Mouse (Mus musculus): ENCODE data around the gene Lpin3.
A peak's percentile ranks its signal among the peaks of the same experiment; 100 is the strongest.

Gene Lpin3

GRCm38 (mm10) chr2:160891697-160892096, 11.2 kb downstream of the Lpin3 start:
- H3K9me3 ChIP-seq (ENCODE audit: low read length), result peaks cover 7% of the 10 kb centered on the region; the same call in 1 of the 2 replicates
- H3K4me3 ChIP-seq (replicated peaks; ENCODE audit: low read length), result no peak overlapping the region
- peaks cover 10% of the 10 kb centered on the region for H3K4me1 ChIP-seq (replicated peaks; ENCODE audit: low read depth, low read length)
- H3K27me3 ChIP-seq (ENCODE audit: insufficient read depth, low read length), result peaks cover 2% of the 10 kb centered on the region; the same call in 1 of the 2 replicates
- TF ChIP-seq POU5F1 (IDR thresholded peaks at IDR 0.05; ENCODE audit: borderline replicate concordance, low read length) (no peak), CTCF (conservative IDR thresholded peaks at IDR 0.05; ENCODE audit: low read length) (no peak), NANOG (IDR thresholded peaks at IDR 0.05; ENCODE audit: borderline replicate concordance, low read length) (no peak)
- H3K36me3 ChIP-seq (ENCODE audit: insufficient read depth, low read length), result peaks cover 18% of the 10 kb centered on the region

GRCm38 (mm10) chr2:160901656-160902412, 21.4 kb downstream of the Lpin3 start:
- H3K4me3 ChIP-seq (replicated peaks; ENCODE audit: low read length), result no peak overlapping the region
- H3K4me1 ChIP-seq (replicated peaks; ENCODE audit: low read depth, low read length), result no peaks in the 10 kb centered on the region
- peaks cover 31% of the 10 kb centered on the region for H3K36me3 ChIP-seq (ENCODE audit: insufficient read depth, low read length)
- peaks cover 10% of the 10 kb centered on the region for H3K27me3 ChIP-seq (ENCODE audit: insufficient read depth, low read length)
- TF ChIP-seq CTCF (conservative IDR thresholded peaks at IDR 0.05; ENCODE audit: low read length) (no peak), NANOG (IDR thresholded peaks at IDR 0.05; ENCODE audit: borderline replicate concordance, low read length) (no peak), POU5F1 (IDR thresholded peaks at IDR 0.05; ENCODE audit: borderline replicate concordance, low read length) (no peak)
- no peaks in the 10 kb centered on the region for H3K9me3 ChIP-seq (ENCODE audit: low read length)

GRCm38 (mm10) chr2:160905301-160905700, 24.8 kb downstream of the Lpin3 start:
- peaks cover 44% of the 10 kb centered on the region for H3K27me3 ChIP-seq (ENCODE audit: insufficient read depth, low read length)
- no peak overlapping the region for H3K4me3 ChIP-seq (replicated peaks; ENCODE audit: low read length)
- peaks cover 12% of the 10 kb centered on the region; the same call in 1 of the 2 replicates for H3K36me3 ChIP-seq (ENCODE audit: insufficient read depth, low read length)
- H3K4me1 ChIP-seq (replicated peaks; ENCODE audit: low read depth, low read length), result peaks cover 11% of the 10 kb centered on the region
- TF ChIP-seq NANOG (IDR thresholded peaks at IDR 0.05; ENCODE audit: borderline replicate concordance, low read length) (no peak), POU5F1 (IDR thresholded peaks at IDR 0.05; ENCODE audit: borderline replicate concordance, low read length) (no peak), CTCF (conservative IDR thresholded peaks at IDR 0.05; ENCODE audit: low read length) (no peak)
- no peaks in the 10 kb centered on the region for H3K9me3 ChIP-seq (ENCODE audit: low read length)

- peaks cover 12% of the 10 kb centered on the region; the same call in 1 of the 2 replicates for H3K36me3 ChIP-seq (ENCODE audit: insufficient read depth, low read length)
- no peaks in the 10 kb centered on the region for H3K9me3 ChIP-seq (ENCODE audit: low read length)
- no peak for TF ChIP-seq NANOG (IDR thresholded peaks at IDR 0.05; ENCODE audit: borderline replicate concordance, low read length)
- TF ChIP-seq POU5F1 (IDR thresholded peaks at IDR 0.05; ENCODE audit: borderline replicate concordance, low read length), result no peak
- no peak for TF ChIP-seq CTCF (conservative IDR thresholded peaks at IDR 0.05; ENCODE audit: low read length)
- H3K4me1 ChIP-seq (replicated peaks; ENCODE audit: low read depth, low read length), result peaks cover 11% of the 10 kb centered on the region
- H3K4me3 ChIP-seq (replicated peaks; ENCODE audit: low read length), result no peak overlapping the region
- H3K27me3 ChIP-seq (ENCODE audit: insufficient read depth, low read length), result peaks cover 52% of the 10 kb centered on the region
These were observed 25.6 kb downstream of the Lpin3 start for GRCm38 (mm10) chr2:160906101-160906500.

DNA sequence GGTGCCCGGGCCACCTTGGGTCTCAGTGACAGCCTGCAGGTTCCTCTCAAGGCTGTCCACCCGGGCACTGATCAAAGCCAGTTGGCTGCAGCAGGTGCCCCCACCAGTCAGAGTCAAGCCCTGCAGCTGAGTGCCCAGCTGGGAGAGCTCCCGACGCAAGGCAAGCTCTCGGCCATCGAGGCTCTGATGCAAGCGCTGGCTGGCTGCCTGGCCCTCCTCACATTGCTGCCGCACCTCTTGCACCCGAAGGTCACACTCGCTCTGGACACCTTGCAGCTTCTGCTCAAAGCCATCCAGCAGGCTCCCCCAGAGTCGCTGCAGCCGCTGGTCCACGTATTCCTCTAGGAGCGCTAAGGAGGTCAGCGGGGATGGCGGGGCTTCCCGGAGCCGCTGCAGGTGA, 28.1 kb downstream of the Lpin3 start:
- no peak for TF ChIP-seq CTCF (conservative IDR thresholded peaks at IDR 0.05; ENCODE audit: low read length)
- TF ChIP-seq NANOG (IDR thresholded peaks at IDR 0.05; ENCODE audit: borderline replicate concordance, low read length), result no peak
- no peak for TF ChIP-seq POU5F1 (IDR thresholded peaks at IDR 0.05; ENCODE audit: borderline replicate concordance, low read length)
- no peaks in the 10 kb centered on the region for H3K9me3 ChIP-seq (ENCODE audit: low read length)
- H3K36me3 ChIP-seq (ENCODE audit: insufficient read depth, low read length), result peaks cover 7% of the 10 kb centered on the region; the same call in 1 of the 2 replicates
- H3K27me3 ChIP-seq (ENCODE audit: insufficient read depth, low read length), result peaks cover 74% of the 10 kb centered on the region
- peaks cover 20% of the 10 kb centered on the region for H3K4me1 ChIP-seq (replicated peaks; ENCODE audit: low read depth, low read length)
- peak overlapping the region; percentile 32 for H3K4me3 ChIP-seq (replicated peaks; ENCODE audit: low read length)

- TF ChIP-seq POU5F1 (IDR thresholded peaks at IDR 0.05; ENCODE audit: borderline replicate concordance, low read length) (no peak), NANOG (IDR thresholded peaks at IDR 0.05; ENCODE audit: borderline replicate concordance, low read length) (no peak), CTCF (conservative IDR thresholded peaks at IDR 0.05; ENCODE audit: low read length) (no peak)
- H3K36me3 ChIP-seq (ENCODE audit: insufficient read depth, low read length), result no peaks in the 10 kb centered on the region
- peaks cover 26% of the 10 kb centered on the region for H3K4me1 ChIP-seq (replicated peaks; ENCODE audit: low read depth, low read length)
These were observed 30.2 kb downstream of the Lpin3 start for GRCm38 (mm10) chr2:160910633-160911032.

DNA sequence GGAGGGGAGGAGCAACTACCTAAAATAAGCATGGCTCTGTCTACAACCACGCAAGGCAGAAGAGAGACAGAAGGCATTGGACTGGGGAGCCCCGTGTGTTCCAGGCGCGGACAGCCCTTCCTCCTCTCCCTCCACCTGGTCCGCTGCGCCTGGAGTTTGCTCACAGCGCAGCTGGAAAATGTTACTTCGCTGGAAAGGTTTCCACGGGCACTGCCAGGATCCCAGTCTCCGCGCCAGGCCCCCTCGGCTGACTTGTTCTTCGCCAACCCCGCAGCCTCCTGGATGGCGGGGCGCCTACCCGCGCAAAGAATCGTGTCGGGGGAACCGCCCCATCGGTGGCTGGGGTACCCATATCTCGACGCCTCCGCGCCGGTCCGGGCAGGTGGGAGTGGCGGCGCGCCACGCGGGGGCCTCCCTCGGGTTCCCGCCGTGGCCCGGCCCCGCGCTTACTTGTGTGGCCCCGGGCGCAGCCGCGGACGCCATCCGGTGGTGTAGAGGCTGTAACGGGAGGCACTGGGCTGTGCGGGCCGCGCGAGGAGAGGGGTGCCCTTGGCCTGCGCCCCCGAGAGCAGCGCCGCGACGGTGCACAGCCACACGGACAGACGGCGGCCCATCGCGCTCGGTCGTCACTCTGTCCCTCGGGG, 31.2 kb downstream of the Lpin3 start:
- Histone ChIP-seq H3K27me3 (ENCODE audit: insufficient read depth, low read length) (peaks cover 100% of the 10 kb centered on the region), H3K4me3 (replicated peaks; ENCODE audit: low read length) (peak overlapping the region; percentile 78), H3K9me3 (ENCODE audit: low read length) (no peaks in the 10 kb centered on the region), H3K4me1 (replicated peaks; ENCODE audit: low read depth, low read length) (peaks cover 27% of the 10 kb centered on the region), H3K36me3 (ENCODE audit: insufficient read depth, low read length) (no peaks in the 10 kb centered on the region)
- no peak for TF ChIP-seq CTCF (conservative IDR thresholded peaks at IDR 0.05; ENCODE audit: low read length)
- TF ChIP-seq POU5F1 (IDR thresholded peaks at IDR 0.05; ENCODE audit: borderline replicate concordance, low read length), result no peak
- no peak for TF ChIP-seq NANOG (IDR thresholded peaks at IDR 0.05; ENCODE audit: borderline replicate concordance, low read length)

More at GRCm38 (mm10) chr2:160910633-160911032, 30.2 kb downstream of the Lpin3 start:
- H3K27me3 ChIP-seq (ENCODE audit: insufficient read depth, low read length), result peaks cover 94% of the 10 kb centered on the region
- H3K4me3 ChIP-seq (replicated peaks; ENCODE audit: low read length), result no peak overlapping the region
- H3K9me3 ChIP-seq (ENCODE audit: low read length), result no peaks in the 10 kb centered on the region

GRCm38 (mm10) chr2:160912231-160912671, 31.8 kb downstream of the Lpin3 start, which contains the start of gene Emilin3:
Emilin3 (minus strand) TSS chr2:160912328.
- Histone ChIP-seq H3K36me3 (ENCODE audit: insufficient read depth, low read length) (no peaks in the 10 kb centered on the region), H3K27me3 (ENCODE audit: insufficient read depth, low read length) (peaks cover 98% of the 10 kb centered on the region), H3K4me1 (replicated peaks; ENCODE audit: low read depth, low read length) (peaks cover 31% of the 10 kb centered on the region), H3K4me3 (replicated peaks; ENCODE audit: low read length) (peak within 1 kb of the TSS; percentile 78), H3K9me3 (ENCODE audit: low read length) (no peaks in the 10 kb centered on the region)
- no peak for TF ChIP-seq POU5F1 (IDR thresholded peaks at IDR 0.05; ENCODE audit: borderline replicate concordance, low read length)
- TF ChIP-seq NANOG (IDR thresholded peaks at IDR 0.05; ENCODE audit: borderline replicate concordance, low read length), result no peak
- TF ChIP-seq CTCF (conservative IDR thresholded peaks at IDR 0.05; ENCODE audit: low read length), result no peak

All from E14TG2a.4 (cell line).